ENCODE assay signal across 8 mouse cellular contexts in genomic region chr7:116040470-116041019, GRCm38 (mm10). TPM values are rescaled to one million over a fixed set of nuclear protein-coding genes. Genes with fewer than 3 reads are reported as not detected.
DNase-seq lines count a peak whose midpoint lies in the region; ATAC-seq and TF ChIP-seq lines count a peak whose summit lies in the region.

No protein-coding gene starts in this region.

- peak overlapping the region; percentile 61; the same call in 1 of the 2 replicates for H3K9ac ChIP-seq in heart, embryonic 13.5 days
- no peak overlapping the region for H3K9ac ChIP-seq in forebrain, postnatal 0 days
- H3K9ac ChIP-seq in liver, embryonic 16.5 days (ENCODE audit: low read depth, low read length): no peak overlapping the region

- H3K4me2 ChIP-seq in heart, embryonic 13.5 days: peak overlapping the region; percentile 99
- peak overlapping the region; percentile 91 for H3K4me2 ChIP-seq in forebrain, postnatal 0 days (ENCODE audit: low read depth)
- H3K4me2 ChIP-seq in liver, embryonic 16.5 days (ENCODE audit: low read depth, low read length): 0 out of 2 replicates have a peak overlapping the region, but pooled peaks have one; percentile 75

- H3K36me3 ChIP-seq in heart, embryonic 13.5 days: no peaks in the 10 kb centered on the region
- no peaks in the 10 kb centered on the region for H3K36me3 ChIP-seq in forebrain, postnatal 0 days (ENCODE audit: insufficient read depth)
- H3K36me3 ChIP-seq in liver, embryonic 16.5 days (ENCODE audit: control insufficient read depth, insufficient read depth): no peaks in the 10 kb centered on the region

- ATAC-seq in heart, embryonic 13.5 days (ENCODE audit: extremely low read depth, insufficient number of reproducible peaks, low FRiP score, low TSS enrichment): no peak
- ATAC-seq in forebrain, postnatal 0 days: peak; percentile 19; the same call in 1 of the 2 replicates
- no peak for ATAC-seq in liver, embryonic 16.5 days (ENCODE audit: low read depth)

- 22% methylated on average over 15 of the region's 15 CpGs for WGBS in heart, embryonic 13.5 days
- 17% methylated on average over 15 of the region's 15 CpGs for WGBS in forebrain, postnatal 0 days
- WGBS in liver, embryonic 16.5 days (ENCODE audit: insufficient replicate concordance): 30% methylated on average over 15 of the region's 15 CpGs

- peaks cover 34% of the 10 kb centered on the region for H3K27me3 ChIP-seq in heart, embryonic 13.5 days (replicated peaks)
- H3K27me3 ChIP-seq in forebrain, postnatal 0 days (ENCODE audit: insufficient read depth, low read length): peaks cover 32% of the 10 kb centered on the region
- H3K27me3 ChIP-seq in liver, embryonic 16.5 days (ENCODE audit: control insufficient read depth, insufficient read depth, low read depth, low read length): peaks cover 50% of the 10 kb centered on the region

- H3K4me3 ChIP-seq in heart, embryonic 13.5 days: peak overlapping the region; percentile 68
- H3K4me3 ChIP-seq in forebrain, postnatal 0 days (ENCODE audit: low read depth, low read length): peak overlapping the region; percentile 43
- no peak overlapping the region for H3K4me3 ChIP-seq in liver, embryonic 16.5 days (ENCODE audit: low read depth, low read length)

- H3K9me3 ChIP-seq in heart, embryonic 13.5 days: no peaks in the 10 kb centered on the region
- H3K9me3 ChIP-seq in forebrain, postnatal 0 days (ENCODE audit: low read length): no peaks in the 10 kb centered on the region
- no peaks in the 10 kb centered on the region for H3K9me3 ChIP-seq in liver, embryonic 16.5 days (replicated peaks; ENCODE audit: control insufficient read depth, low read length)

- DNase-seq in heart, postnatal 25 days (ENCODE audit: low spot score): no peak
- DNase-seq in ES-CJ7 (ENCODE audit: low read depth, low spot score): peak; percentile 16
- no peak for DNase-seq in forebrain, postnatal 0 days
- DNase-seq in T-cell, adult 2 months (ENCODE audit: low spot score): no peak
- no peak for DNase-seq in frontal cortex, postnatal 36 days (ENCODE audit: low spot score in 2 of 2)
- no peak for DNase-seq in B cell, adult 2 months

- no peak overlapping the region for H3K27ac ChIP-seq in heart, embryonic 13.5 days (replicated peaks)
- no peak overlapping the region for H3K27ac ChIP-seq in forebrain, postnatal 0 days (ENCODE audit: low read depth, low read length)
- no peak overlapping the region for H3K27ac ChIP-seq in liver, embryonic 16.5 days (ENCODE audit: low read length)

- intact Hi-C loops in heart, postnatal 25 days (cut with DNase I): loop anchor here (1.0 to 2.0 kb wide), 2 partner anchors 824 to 1118 kb away; no protein-coding TSS in a partner anchor

- peaks cover 25% of the 10 kb centered on the region for H3K4me1 ChIP-seq in heart, embryonic 13.5 days
- peaks cover 16% of the 10 kb centered on the region for H3K4me1 ChIP-seq in forebrain, postnatal 0 days (ENCODE audit: insufficient read depth)
- H3K4me1 ChIP-seq in liver, embryonic 16.5 days (ENCODE audit: control insufficient read depth, low read depth, low read length): peaks cover 3% of the 10 kb centered on the region; the same call in 1 of the 2 replicates

- TF ChIP-seq CTCF in forebrain, postnatal 0 days (IDR thresholded peaks at IDR 0.05; ENCODE audit: low read depth): no peak

RNA-seq across cellular contexts. Expression of gene 1110004F10Rik, which starts 1.3 kb away (rescaled TPM):
- 156 and 180 TPM in 2 replicates for polyA plus RNA-seq in heart, embryonic 13.5 days (2015; fragmentation: Nextera tagmentation; extraction: Ambion mirVana)
- 10 to 100 TPM; 51.5 to 53.2 TPM for total RNA-seq in heart, postnatal 25 days (2021)
- 211 and 229 TPM in 2 replicates for total RNA-seq in forebrain, postnatal 0 days (2014; rRNA removed)
- 431 and 439 TPM in 2 replicates for polyA plus RNA-seq in forebrain, postnatal 0 days (2015; fragmentation: Nextera tagmentation; extraction: Ambion mirVana)
- 83.8 and 93.1 TPM in 2 replicates for polyA plus RNA-seq in liver, embryonic 16.5 days (2015; fragmentation: Nextera tagmentation; extraction: Ambion mirVana)

RNA-seq across cellular contexts. Expression of gene Sox6, which starts 1.9 kb away (rescaled TPM):
- 27.2 and 30.0 TPM in 2 replicates for polyA plus RNA-seq in heart, embryonic 13.5 days (2015; fragmentation: Nextera tagmentation; extraction: Ambion mirVana)
- total RNA-seq in heart, postnatal 25 days (2021): 10 to 100 TPM; 27.4 to 36.9 TPM
- 33.1 and 64.7 TPM in 2 replicates for total RNA-seq in forebrain, postnatal 0 days (2014; rRNA removed)
- polyA plus RNA-seq in forebrain, postnatal 0 days (2015; fragmentation: Nextera tagmentation; extraction: Ambion mirVana): 26.5 and 46.2 TPM in 2 replicates
- 84.8 and 86.7 TPM in 2 replicates for polyA plus RNA-seq in liver, embryonic 16.5 days (2015; fragmentation: Nextera tagmentation; extraction: Ambion mirVana)

RNA-seq across cellular contexts. Expression of gene Gm4353, which starts 43.9 kb away (rescaled TPM):
- polyA plus RNA-seq in heart, embryonic 13.5 days (2015; fragmentation: Nextera tagmentation; extraction: Ambion mirVana): 0.11 and 0.52 TPM in 2 replicates
- total RNA-seq in heart, postnatal 25 days (2021): 1 to 10 TPM in 1 of 2 experiments, under 1 TPM in 1; 0.62 to 1.1 TPM
- total RNA-seq in forebrain, postnatal 0 days (2014; rRNA removed): 0.76 and 0.92 TPM in 2 replicates
- 0.31 and 0.53 TPM in 2 replicates for polyA plus RNA-seq in forebrain, postnatal 0 days (2015; fragmentation: Nextera tagmentation; extraction: Ambion mirVana)
- 0.19 and 0.26 TPM in 2 replicates for polyA plus RNA-seq in liver, embryonic 16.5 days (2015; fragmentation: Nextera tagmentation; extraction: Ambion mirVana)
